Mouse (Mus musculus): ENCODE data around the gene Cbx3.

Cbx3 gene

DNA sequence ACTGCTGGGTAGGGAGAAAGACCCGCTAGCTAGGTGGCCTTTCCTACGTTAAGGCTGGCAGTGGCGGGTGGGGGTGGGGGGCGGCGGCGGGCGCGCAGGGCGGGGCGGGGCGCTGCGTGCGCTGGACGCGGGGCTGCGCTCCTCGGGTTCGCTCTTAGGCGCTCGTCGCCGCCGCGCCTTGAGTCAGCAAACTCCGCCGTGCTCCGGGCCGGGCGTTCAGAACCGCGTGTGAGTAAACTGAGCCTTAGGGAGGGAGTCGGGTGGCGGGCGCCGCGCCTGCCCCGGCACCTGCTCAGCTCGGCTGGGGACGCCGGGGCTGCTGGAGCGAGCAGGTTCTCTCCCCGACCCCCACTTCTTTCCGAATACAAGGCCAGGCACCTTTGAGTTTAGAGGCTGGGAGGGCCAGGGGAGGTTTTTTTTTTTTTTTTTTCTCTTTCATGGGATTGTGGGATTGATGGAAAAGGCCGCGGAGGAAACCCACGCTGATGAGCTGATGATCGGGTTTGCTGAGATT is 53.7 kb downstream of the Cbx3 start, which contains the start of gene Snx10:
Gene Snx10 (plus strand): TSS at position 95 of the 514 bp plus-strand sequence.
- peak; percentile 59 for DNase-seq (ENCODE audit: low read depth)

DNA sequence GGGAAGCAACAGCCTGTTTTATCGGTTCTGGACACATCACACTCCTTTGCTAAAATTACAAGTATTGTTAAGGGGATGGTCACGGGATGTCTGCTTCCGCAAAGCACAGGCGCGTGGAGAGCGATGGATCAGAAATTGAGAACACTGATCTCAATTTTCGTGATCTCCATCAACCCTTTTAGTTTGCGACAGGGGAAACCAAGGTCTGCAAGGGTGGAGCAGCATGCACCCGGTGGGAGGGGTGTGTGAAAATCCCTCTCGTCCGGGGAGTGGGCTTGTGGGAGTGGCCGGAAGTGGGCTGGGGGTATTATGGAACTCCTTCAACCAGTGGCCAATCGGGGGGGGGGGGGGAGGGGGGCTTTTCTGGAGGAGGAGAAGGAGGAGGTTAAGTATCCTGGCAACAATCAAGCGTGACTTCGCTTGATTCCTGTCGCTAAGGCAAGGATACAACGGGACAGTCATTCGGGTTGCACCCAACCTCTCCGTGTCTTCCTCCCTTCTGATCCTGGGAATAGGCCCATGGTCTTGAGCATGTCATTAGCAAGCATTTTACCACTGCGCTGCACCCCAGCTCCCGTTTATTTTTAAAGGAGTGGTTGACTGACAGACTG is 54.3 kb downstream of the Cbx3 start:
- peak; percentile 85 for DNase-seq (ENCODE audit: low read depth)

DNA sequence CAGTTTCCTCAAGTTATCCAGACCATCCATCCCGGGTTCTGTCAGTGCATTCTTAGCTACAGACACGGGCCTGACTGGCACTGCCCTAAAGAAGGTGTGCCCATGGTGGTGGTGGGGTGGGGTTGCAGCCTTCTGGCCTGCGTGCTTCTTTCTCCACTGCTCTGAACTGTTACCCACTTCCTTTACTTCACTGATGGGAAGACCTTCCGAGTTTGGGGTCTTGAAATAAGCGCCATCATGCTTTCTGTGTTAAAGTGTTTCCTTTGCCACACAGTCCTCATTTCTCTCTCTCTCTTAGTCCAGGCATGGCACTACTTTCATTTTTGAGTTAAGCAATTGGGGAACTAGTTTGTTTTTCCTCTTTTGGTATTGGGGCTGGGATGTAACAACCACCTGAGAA is 54.8 kb downstream of the Cbx3 start:
- peak; percentile 63 for DNase-seq (ENCODE audit: low read depth)

DNA sequence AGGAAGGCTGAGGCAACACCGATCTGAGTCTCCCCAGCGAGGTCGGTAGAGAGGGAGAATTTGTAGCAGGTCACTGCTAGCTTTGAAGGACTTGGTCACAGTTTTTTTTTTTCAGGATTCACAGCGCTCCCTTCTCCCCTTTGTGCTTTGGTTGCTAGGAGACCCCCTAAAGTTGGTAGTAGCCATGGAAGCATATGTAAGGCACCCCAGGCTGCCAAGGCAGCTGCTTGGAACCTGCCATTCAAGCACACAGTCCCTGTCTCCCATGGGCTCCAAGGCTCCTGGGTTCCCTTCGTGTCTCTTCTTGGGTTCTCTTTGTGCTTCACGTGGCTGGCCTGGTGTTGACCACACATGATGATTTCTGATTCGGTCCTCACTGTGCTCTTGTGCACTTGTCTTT is 59.3 kb downstream of the Cbx3 start:
- peak; percentile 36 for DNase-seq (ENCODE audit: low read depth)
